ENCODE assay signal across 8 mouse cellular contexts in genomic region chr5:48327652-48328051, GRCm38 (mm10). TPM values are rescaled to one million over a fixed set of nuclear protein-coding genes. Genes with fewer than 3 reads are reported as not detected.
DNase-seq lines count a peak whose midpoint lies in the region; ATAC-seq and TF ChIP-seq lines count a peak whose summit lies in the region.

Gene 5730480H06Rik (plus strand): TSS chr5:48327952.

- H3K27me3 ChIP-seq in heart, embryonic 12.5 days (replicated peaks) = no peaks in the 10 kb centered on the region
- H3K27me3 ChIP-seq in ES-Bruce4 (ENCODE audit: control insufficient read depth, insufficient read depth, low read length, poor library complexity, severe bottlenecking) = no peaks in the 10 kb centered on the region
- no peaks in the 10 kb centered on the region for H3K27me3 ChIP-seq in forebrain, embryonic 11.5 days (ENCODE audit: control insufficient read depth, insufficient read depth, low read length)

- no peaks in the 10 kb centered on the region for H3K9me3 ChIP-seq in heart, embryonic 12.5 days (replicated peaks)
- no peaks in the 10 kb centered on the region for H3K9me3 ChIP-seq in ES-Bruce4 (replicated peaks; ENCODE audit: control insufficient read depth, insufficient read depth, low read length, poor library complexity, severe bottlenecking)
- H3K9me3 ChIP-seq in forebrain, embryonic 11.5 days (ENCODE audit: control insufficient read depth, low read length) = no peaks in the 10 kb centered on the region

- DNase-seq in heart, postnatal 14 days = no peak
- no peak for DNase-seq in forebrain, embryonic 11.5 days (ENCODE audit: low spot score)
- no peak for DNase-seq in left cerebral cortex, postnatal 36 days (ENCODE audit: low spot score in 2 of 2)
- DNase-seq in right cerebral cortex, postnatal 36 days (ENCODE audit: low spot score in 2 of 2) = no peak
- no peak for DNase-seq in embryo, embryonic 10.5 days (ENCODE audit: low spot score)
- DNase-seq in Muller cell, postnatal 12 days (ENCODE audit: inconsistent ontology term) = no peak

- TF ChIP-seq POLR2A in ES-Bruce4 (IDR thresholded peaks at IDR 0.05; ENCODE audit: insufficient read depth, low read length) = no peak

- H3K4me1 ChIP-seq in heart, embryonic 12.5 days (replicated peaks) = no peaks in the 10 kb centered on the region
- H3K4me1 ChIP-seq in ES-Bruce4 (ENCODE audit: control insufficient read depth, insufficient read depth, low read length) = peaks cover 2% of the 10 kb centered on the region
- H3K4me1 ChIP-seq in forebrain, embryonic 11.5 days (replicated peaks; ENCODE audit: control insufficient read depth, insufficient read depth, low read length) = no peaks in the 10 kb centered on the region

- no peak within 1 kb of the TSS for H3K4me3 ChIP-seq in heart, embryonic 12.5 days
- H3K4me3 ChIP-seq in ES-Bruce4 (ENCODE audit: low read depth, low read length) = no peak within 1 kb of the TSS
- H3K4me3 ChIP-seq in forebrain, embryonic 11.5 days (ENCODE audit: low read depth, low read length) = no peak within 1 kb of the TSS

- no peak within 1 kb of the TSS for H3K9ac ChIP-seq in heart, embryonic 12.5 days
- no peak within 1 kb of the TSS for H3K9ac ChIP-seq in ES-Bruce4 (ENCODE audit: low read depth, poor library complexity, severe bottlenecking)
- no peak within 1 kb of the TSS for H3K9ac ChIP-seq in forebrain, embryonic 11.5 days (ENCODE audit: low read length)

- TF ChIP-seq EP300 in ES-Bruce4 (IDR thresholded peaks at IDR 0.05; ENCODE audit: insufficient read depth, low read depth, low read length) = no peak

- H3K4me2 ChIP-seq in heart, embryonic 12.5 days = no peak within 1 kb of the TSS
- no peak within 1 kb of the TSS for H3K4me2 ChIP-seq in forebrain, embryonic 11.5 days (ENCODE audit: low read depth, low read length, severe bottlenecking)

- no peaks in the 10 kb centered on the region for H3K36me3 ChIP-seq in heart, embryonic 12.5 days
- H3K36me3 ChIP-seq in ES-Bruce4 (ENCODE audit: control insufficient read depth, insufficient read depth, low read length, poor library complexity, severe bottlenecking) = no peaks in the 10 kb centered on the region
- H3K36me3 ChIP-seq in forebrain, embryonic 11.5 days (ENCODE audit: control insufficient read depth, insufficient read depth, low read length) = no peaks in the 10 kb centered on the region

- H3K27ac ChIP-seq in heart, embryonic 12.5 days (ENCODE audit: poor library complexity, severe bottlenecking) = no peak within 1 kb of the TSS
- H3K27ac ChIP-seq in ES-Bruce4 (ENCODE audit: insufficient read depth, low read length) = no peak within 1 kb of the TSS
- no peak within 1 kb of the TSS for H3K27ac ChIP-seq in forebrain, embryonic 11.5 days (ENCODE audit: low read depth, low read length)

- 86% methylated on average over 8 of the region's 8 CpGs for WGBS in heart, embryonic 12.5 days
- 94% methylated on average over 8 of the region's 8 CpGs for WGBS in forebrain, embryonic 11.5 days

- no peak for TF ChIP-seq CTCF in ES-Bruce4 (IDR thresholded peaks at IDR 0.05; ENCODE audit: low read depth, low read length)

- ATAC-seq in heart, embryonic 12.5 days (ENCODE audit: insufficient number of reproducible peaks, low FRiP score) = peak; percentile 36; the same call in 1 of the 2 replicates
- no peak for ATAC-seq in forebrain, embryonic 11.5 days (replicated peaks; ENCODE audit: low FRiP score)

- intact Hi-C loops in heart, postnatal 14 days (cut with DNase I) = no loop called here
- intact Hi-C loops in left cerebral cortex, postnatal 36 days (cut with DNase I) = no loop called here

RNA-seq across cellular contexts. Expression of gene 5730480H06Rik, which starts in this region (rescaled TPM):
- 15.8 and 15.9 TPM in 2 replicates for polyA plus RNA-seq in heart, embryonic 12.5 days (2016; fragmentation: Nextera tagmentation; extraction: Ambion mirVana)
- total RNA-seq in heart, postnatal 14 days (2021) = 1 to 10 TPM; 7.4 to 8.0 TPM
- polyA plus RNA-seq in ES-Bruce4 (2011; ENCODE audit: insufficient read depth, insufficient read length, low read depth, missing spikeins) = 24.2 and 26.8 TPM in 2 replicates
- polyA plus RNA-seq in forebrain, embryonic 11.5 days (2014; fragmentation: Nextera tagmentation; extraction: Ambion mirVana) = 26.7 and 33.1 TPM in 2 replicates
- 10 to 100 TPM; 18.2 to 25.8 TPM for total RNA-seq in left cerebral cortex, postnatal 36 days (2021)
